Mouse (Mus musculus) CH12.LX (cell line): Measurements from ENCODE around the gene Mgat4e. TPM values are rescaled to one million over a fixed set of nuclear protein-coding genes. Genes with fewer than 3 reads are reported as not detected.
A peak's percentile ranks its signal among the peaks of the same experiment; 100 is the strongest.

Experiments
- DNase-seq: peaks from one replicate; pipeline ENCODE4 v3.0.0-alpha.2; 2013; ENCODE audit errors: extremely low read depth
- H3K27ac ChIP-seq: 2 replicates; pipeline ENCODE4 v1.5.1; 2012; ENCODE audit warnings: low read depth, mild to moderate bottlenecking, control low read depth, moderate library complexity; ENCODE audit not compliant: insufficient read depth
- H3K27me3 ChIP-seq: replicated peaks from 2 replicates; pipeline ENCODE3; 2012; ENCODE audit warnings: inconsistent platforms
- H3K36me3 ChIP-seq, 2 experiments: replicated peaks in 1 of 2; 2 replicates each; pipeline versions ENCODE3 to v1.6.1; 2012; ENCODE audit warnings: inconsistent platforms in 1 of 2, low read length in 1 of 2, mild to moderate bottlenecking in 1 of 2, mixed read lengths in 1 of 2, moderate library complexity in 1 of 2; ENCODE audit not compliant: control insufficient read depth in 1 of 2, insufficient read depth in 1 of 2
- H3K4me1 ChIP-seq, 2 experiments: 2 replicates each; pipeline ENCODE4 v1.6.1; 2012; ENCODE audit warnings: inconsistent platforms in 1 of 2, moderate library complexity in 1 of 2; ENCODE audit not compliant: insufficient read depth in 2 of 2, control insufficient read depth in 1 of 2
- H3K4me2 ChIP-seq: 2 replicates; pipeline ENCODE4 v1.6.1; 2012; ENCODE audit warnings: low read depth, mild to moderate bottlenecking, control low read depth; ENCODE audit not compliant: poor library complexity, insufficient read depth, severe bottlenecking
- H3K4me3 ChIP-seq, 3 experiments: fragments of 150-350 bp in 1 of 3; sonication (generic) in 1 of 3; replicated peaks in 1 of 3; 2 replicates each; pipeline versions ENCODE3 to v1.5.1; 2011 to 2012; ENCODE audit warnings: low read depth in 2 of 3, low read length in 2 of 3, mild to moderate bottlenecking in 2 of 3, moderate library complexity in 2 of 3, control low read depth in 1 of 3, improper control_type of control experiment in 1 of 3, inconsistent platforms in 1 of 3, mixed read lengths in 1 of 3; ENCODE audit not compliant: poor library complexity in 1 of 3
- H3K79me2 ChIP-seq: replicated peaks from 2 replicates; pipeline ENCODE4 v1.6.1; 2012; ENCODE audit warnings: mild to moderate bottlenecking, moderate library complexity; ENCODE audit not compliant: control insufficient read depth, poor library complexity, insufficient read depth, severe bottlenecking; ENCODE audit errors: extremely low read depth
- H3K9ac ChIP-seq: 2 replicates; pipeline ENCODE4 v1.6.1; 2012; ENCODE audit warnings: low read depth, mild to moderate bottlenecking, control low read depth, moderate library complexity; ENCODE audit not compliant: insufficient read depth
- H3K9me3 ChIP-seq: replicated peaks from 2 replicates; pipeline ENCODE3; 2012; ENCODE audit warnings: low read length, inconsistent platforms, mixed read lengths
- CTCF ChIP-seq, 2 experiments: IDR thresholded peaks in 1 of 2; conservative IDR thresholded peaks in 1 of 2; 2 replicates each; pipeline ENCODE4 v1.5.1; 2011 to 2012; ENCODE audit warnings: low read depth in 2 of 2, low read length in 2 of 2, improper control_type of control experiment in 1 of 2, inconsistent platforms in 1 of 2, mild to moderate bottlenecking in 1 of 2, moderate library complexity in 1 of 2
- MAX ChIP-seq: IDR thresholded peaks from 2 replicates; pipeline ENCODE4 v1.6.1; 2011; ENCODE audit warnings: low read length, improper control_type of control experiment
- MEF2A ChIP-seq: IDR thresholded peaks from 2 replicates; pipeline ENCODE4 v1.6.1; 2014; ENCODE audit warnings: low read depth, mild to moderate bottlenecking, inconsistent platforms, low read length, improper control_type of control experiment, borderline replicate concordance
- POLR2A ChIP-seq: IDR thresholded peaks from 2 replicates; pipeline ENCODE4 v1.6.1; 2011; ENCODE audit warnings: low read depth, mild to moderate bottlenecking, improper control_type of control experiment, low read length
- POLR2AphosphoS2 ChIP-seq: IDR thresholded peaks from 2 replicates; pipeline ENCODE4 v1.6.1; 2011; ENCODE audit warnings: low read depth, low read length, improper control_type of control experiment
- RAD21 ChIP-seq: IDR thresholded peaks from 2 replicates; pipeline ENCODE4 v1.6.1; 2011; ENCODE audit warnings: low read depth, mild to moderate bottlenecking, low read length, improper control_type of control experiment, moderate library complexity
- SIN3A ChIP-seq: IDR thresholded peaks from 2 replicates; pipeline ENCODE4 v1.6.1; 2012; ENCODE audit warnings: low read length, improper control_type of control experiment, inconsistent platforms
- SMC3 ChIP-seq: IDR thresholded peaks from 2 replicates; pipeline ENCODE4 v1.6.1; 2011; ENCODE audit warnings: low read depth, low read length, improper control_type of control experiment
- TCF12 ChIP-seq: IDR thresholded peaks from 2 replicates; pipeline ENCODE4 v1.6.1; 2014; ENCODE audit warnings: low read depth, mild to moderate bottlenecking, inconsistent platforms, low read length, improper control_type of control experiment
- USF2 ChIP-seq: conservative IDR thresholded peaks from 2 replicates; pipeline ENCODE4 v1.6.1; 2011; ENCODE audit warnings: low read depth, low read length, improper control_type of control experiment
- dilution Hi-C: fragments of 300-500 bp; cut with MboI; formaldehyde crosslinking; loops from 2 replicates; pipeline ENCODE4 v1.14.3; 2020; ENCODE audit warnings: low sequenced_read_pairs; ENCODE audit not compliant: extremely low pct_unique_long_range_greater_than_20kb, extremely low pct_ligation_motif_present
- in situ Hi-C: fragments of 300-500 bp; cut with MboI; formaldehyde crosslinking; loops from 3 replicates; pipeline ENCODE4 v1.14.3; 2019; ENCODE audit warnings: low sequenced_read_pairs, low pct_ligation_motif_present, low pct_unique_long_range_greater_than_20kb, mixed read lengths
- polyA plus RNA-seq: library from polyadenylated mRNA; unstranded; fragments of >175 nt; gene quantifications from 2 replicates; pipeline ENCODE4 v1.2.1, GENCODE M21; 2012; ENCODE audit warnings: low read depth; ENCODE audit not compliant: insufficient read length
- total RNA-seq, 2 experiments: library from RNA; depleted of rRNA; stranded (reverse); fragments of 300-350 nt in 1 of 2; fragments of >200 nt in 1 of 2; gene quantifications; 2 replicates each; pipeline ENCODE4 v1.2.3; 2012 to 2014

Mgat4e gene
- 0.08 TPM in 1 of 2 replicates, not detected in the other for total RNA-seq (2012; rRNA removed)
- total RNA-seq (2014; rRNA removed) = not detected in 2 replicates
- not detected in 2 replicates for polyA plus RNA-seq

DNA sequence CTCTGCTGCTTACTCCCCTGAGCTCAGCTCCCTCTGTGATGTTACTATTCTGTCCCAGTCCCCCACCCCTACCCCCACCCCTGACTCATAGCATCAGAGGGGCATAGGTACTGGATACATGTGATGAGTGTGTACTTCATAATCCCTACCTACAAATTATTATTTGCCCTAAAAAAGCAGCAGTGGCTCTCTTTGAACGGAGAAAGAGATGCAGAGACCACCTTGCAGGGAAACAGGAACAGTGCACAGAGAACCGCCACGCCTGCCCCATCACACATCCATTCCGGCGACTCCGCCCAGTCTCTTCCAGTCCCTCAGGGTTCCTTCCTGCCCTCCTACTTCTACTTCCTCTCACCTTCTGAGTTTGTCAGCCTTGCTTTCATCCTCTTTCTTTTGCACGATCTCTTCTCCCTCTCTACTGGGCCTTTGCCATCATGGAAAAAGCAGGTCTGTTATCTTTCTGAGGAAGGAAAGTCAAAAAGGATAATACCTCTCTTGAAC is at the start of gene Mgat4e:
Mgat4e (minus strand) TSS at position 51 of the 501 bp plus-strand sequence.
- Histone ChIP-seq H3K4me3 (no peak within 1 kb of the TSS), H3K79me2 (no peaks in the 10 kb centered on the region), H3K4me2 (no peak within 1 kb of the TSS), H3K4me1 (no peaks in the 10 kb centered on the region), H3K27me3 (peaks cover 34% of the 10 kb centered on the region), H3K36me3 (no peaks in the 10 kb centered on the region), H3K27ac (no peak within 1 kb of the TSS), H3K9me3 (peaks cover 11% of the 10 kb centered on the region), H3K9ac (no peak within 1 kb of the TSS)
- dilution Hi-C loops (no loop called here), in situ Hi-C loops (no loop called here)
- no peak for TF ChIP-seq POLR2A
- DNase-seq = no peak

DNA sequence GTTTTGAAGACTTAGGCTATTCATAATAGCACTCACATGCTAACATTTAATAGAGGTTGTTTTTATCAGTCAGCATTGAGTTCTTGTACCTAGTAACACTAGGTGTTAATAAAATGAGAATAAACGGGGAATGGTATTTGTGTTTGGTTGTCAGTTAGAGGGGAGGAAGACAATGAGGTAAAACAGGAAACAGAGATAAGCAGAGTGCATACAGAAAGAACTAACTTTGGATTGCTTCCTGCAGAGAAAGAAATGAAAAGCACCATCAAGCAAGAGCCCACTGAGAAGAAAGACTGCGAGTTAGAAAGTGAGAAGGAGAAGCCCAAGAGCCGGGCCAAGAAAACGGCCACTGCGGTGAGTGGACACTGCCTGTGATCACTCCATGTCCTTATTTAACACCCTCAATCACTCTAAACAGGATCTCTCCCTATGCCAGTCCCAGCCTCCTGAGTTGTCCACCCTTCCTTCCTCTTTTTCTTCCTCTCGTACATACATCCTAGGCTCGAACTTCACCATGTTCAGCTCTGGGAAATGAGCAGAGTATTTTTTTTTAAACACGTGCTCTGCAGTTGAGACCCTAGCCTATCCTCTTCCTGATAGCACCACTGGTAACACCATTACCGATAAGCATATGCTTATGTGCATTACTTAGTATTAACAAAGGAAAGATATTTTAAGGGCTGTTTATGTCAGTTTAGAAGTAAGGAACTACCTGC is 48.0 kb upstream of the Mgat4e start:
- H3K36me3 ChIP-seq = peaks cover 39 to 47% of the 10 kb centered on the region in 2 experiments
- in situ Hi-C loops (no loop called here), dilution Hi-C loops (no loop called here)
- no peak for TF ChIP-seq MAX
- TF ChIP-seq CTCF (conservative IDR thresholded peaks at IDR 0.05 in 1 of 2, IDR thresholded peaks at IDR 0.05 in 1 of 2; ENCODE audit: low read depth in 2 of 2, low read length in 2 of 2) = no peak
- TF ChIP-seq MEF2A = no peak
- no peak for TF ChIP-seq TCF12
- no peak for TF ChIP-seq SMC3
- TF ChIP-seq SIN3A = no peak
- TF ChIP-seq POLR2A = no peak
- H3K27me3 ChIP-seq = no peaks in the 10 kb centered on the region
- no peaks in the 10 kb centered on the region for H3K79me2 ChIP-seq
- H3K9ac ChIP-seq = no peak overlapping the region
- H3K27ac ChIP-seq = no peak overlapping the region
- H3K4me2 ChIP-seq = no peak overlapping the region
- H3K9me3 ChIP-seq = no peaks in the 10 kb centered on the region
- no peak overlapping the region for H3K4me3 ChIP-seq
- DNase-seq = no peak
- no peaks in the 10 kb centered on the region for H3K4me1 ChIP-seq

GRCm38 (mm10) chr1:134591773-134592172 is 42.3 kb upstream of the Mgat4e start:
- no peak overlapping the region for H3K27ac ChIP-seq
- H3K27me3 ChIP-seq = no peaks in the 10 kb centered on the region
- H3K9ac ChIP-seq = no peak overlapping the region
- in situ Hi-C loops (no loop called here), dilution Hi-C loops (no loop called here)
- peaks cover 26 to 33% of the 10 kb centered on the region in 2 experiments for H3K36me3 ChIP-seq
- DNase-seq = no peak
- peaks cover 0 to 3% of the 10 kb centered on the region in 2 experiments; a peak in 1 of 4 replicates for H3K4me1 ChIP-seq
- no peak overlapping the region for H3K4me3 ChIP-seq
- no peaks in the 10 kb centered on the region for H3K79me2 ChIP-seq
- no peaks in the 10 kb centered on the region for H3K9me3 ChIP-seq
- no peak overlapping the region for H3K4me2 ChIP-seq
- TF ChIP-seq USF2 (no peak), RAD21 (peak; percentile 9; the same call in 1 of the 2 replicates), POLR2AphosphoS2 (no peak), CTCF (conservative IDR thresholded peaks at IDR 0.05 in 1 of 2, IDR thresholded peaks at IDR 0.05 in 1 of 2; ENCODE audit: low read depth in 2 of 2, low read length in 2 of 2) (peak in 1 of 2 experiments; percentile 12; a peak in 1 of 4 replicates)
- TF ChIP-seq, all 38 proteins: peak for 2
